16 mouse cellular contexts compared by ENCODE assay signal in the genomic region with DNA sequence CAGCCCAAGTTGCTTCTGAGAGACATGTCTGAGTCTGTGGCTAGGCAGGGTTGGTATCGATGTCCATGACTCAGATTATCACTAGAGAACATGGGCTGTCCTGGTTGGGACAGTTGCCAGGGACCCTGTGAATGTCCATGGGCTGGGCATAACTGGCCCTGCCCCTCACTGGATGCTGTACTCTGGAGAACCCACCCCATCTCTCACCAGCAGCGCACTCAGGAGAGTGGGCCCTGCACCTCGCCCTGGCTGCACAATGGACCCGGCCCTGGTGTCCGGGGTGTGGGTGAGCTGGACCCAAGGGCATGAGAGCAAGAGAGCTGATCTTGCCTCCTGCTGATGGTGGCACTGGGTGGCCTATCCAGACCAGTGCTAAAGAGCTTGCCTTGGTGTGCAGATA.
"Had no signal": no experiment of that assay in that cellular context is flagged by ENCODE, and none has a peak within 500 bp of the region (broad histone marks: within the 10 kb centered on the region; RNA-seq: fewer than 3 reads in every experiment).

No protein-coding gene starts in this region.

- H3K4me3 ChIP-seq: intestine, embryonic 15.5 days; limb, embryonic 12.5 days; liver, embryonic 12.5 days; lung, embryonic 15.5 days; midbrain, embryonic 10.5 days; midbrain, embryonic 15.5 days; neural tube, embryonic 13.5 days had no signal

- H3K27ac ChIP-seq: intestine, embryonic 15.5 days; limb, embryonic 12.5 days; liver, embryonic 12.5 days; lung, embryonic 15.5 days; macrophage; midbrain, embryonic 10.5 days; midbrain, embryonic 15.5 days; neural tube, embryonic 13.5 days had no signal

- H3K36me3 ChIP-seq: intestine, embryonic 15.5 days; liver, embryonic 12.5 days; lung, embryonic 15.5 days; midbrain, embryonic 10.5 days; midbrain, embryonic 15.5 days had no signal

- DNase-seq: kidney, adult 18-20 months; kidney, postnatal 14 days; lung, postnatal 14 days; retina, postnatal 1 day; right cerebral cortex, postnatal 4 days; spleen, adult 18-20 months; thymus, adult 18-20 months; thymus, postnatal 14 days had no signal

- H3K9ac ChIP-seq: intestine, embryonic 15.5 days; limb, embryonic 12.5 days; liver, embryonic 12.5 days; lung, embryonic 15.5 days; midbrain, embryonic 15.5 days; neural tube, embryonic 13.5 days had no signal

- H3K27me3 ChIP-seq: intestine, embryonic 15.5 days; limb, embryonic 12.5 days; liver, embryonic 12.5 days; lung, embryonic 15.5 days; midbrain, embryonic 15.5 days; neural tube, embryonic 13.5 days had no signal
